Mouse (Mus musculus) layer of hippocampus, postnatal 10 days (tissue): ENCODE results near the gene Pip5k1b. TPM values are rescaled to one million over a fixed set of nuclear protein-coding genes. Genes with fewer than 3 reads are reported as not detected.

Experiments
- DNase-seq, 2 experiments: peaks; one replicate each; pipeline ENCODE4 v3.0.0; 2021; ENCODE audit warnings: low spot score in 2 of 2
- total RNA-seq, 2 experiments: library from RNA; stranded (reverse); gene quantifications; 2 replicates each; pipeline ENCODE4 v1.2.3; 2021

The Pip5k1b gene
- total RNA-seq, 2 experiments from 2014 or later = 21.6 to 21.7 TPM

DNA sequence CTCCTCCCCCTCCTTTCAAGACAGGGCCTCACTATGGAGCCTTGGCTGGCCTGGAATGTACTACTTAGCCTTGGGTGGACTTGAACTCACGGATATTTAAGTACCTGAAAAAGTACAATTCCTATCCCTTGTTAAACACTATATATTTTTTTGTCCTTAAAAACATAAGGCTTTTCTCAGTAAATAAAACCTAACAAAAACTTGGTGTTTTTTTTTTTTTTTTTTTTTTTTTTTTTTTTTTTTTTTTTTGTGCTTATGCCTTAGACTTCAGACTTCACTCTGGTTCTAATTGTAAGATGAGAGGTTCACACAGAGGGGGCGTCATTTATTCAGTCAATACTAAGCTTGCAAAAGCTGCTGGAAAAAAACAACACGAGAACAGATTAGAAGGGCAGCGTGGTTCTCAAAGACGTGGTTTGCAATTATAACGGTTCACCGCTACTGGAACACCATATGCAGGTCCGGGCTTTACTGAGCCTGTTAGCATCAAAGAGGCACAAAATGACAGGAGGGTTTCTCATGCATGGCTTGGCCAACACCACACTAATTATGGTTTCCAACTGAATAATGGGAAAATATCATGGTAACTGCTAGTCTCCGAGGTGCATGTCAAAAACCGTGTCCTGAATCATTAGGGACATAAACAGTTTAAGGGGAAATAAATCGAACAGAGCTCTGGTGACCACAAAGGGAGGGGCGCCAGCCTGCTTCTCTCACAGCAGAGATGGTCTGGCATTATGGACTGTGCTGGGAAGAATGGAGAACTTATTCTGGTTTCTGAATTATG, 242.9 kb downstream of the Pip5k1b start:
- DNase-seq = no peak

DNA sequence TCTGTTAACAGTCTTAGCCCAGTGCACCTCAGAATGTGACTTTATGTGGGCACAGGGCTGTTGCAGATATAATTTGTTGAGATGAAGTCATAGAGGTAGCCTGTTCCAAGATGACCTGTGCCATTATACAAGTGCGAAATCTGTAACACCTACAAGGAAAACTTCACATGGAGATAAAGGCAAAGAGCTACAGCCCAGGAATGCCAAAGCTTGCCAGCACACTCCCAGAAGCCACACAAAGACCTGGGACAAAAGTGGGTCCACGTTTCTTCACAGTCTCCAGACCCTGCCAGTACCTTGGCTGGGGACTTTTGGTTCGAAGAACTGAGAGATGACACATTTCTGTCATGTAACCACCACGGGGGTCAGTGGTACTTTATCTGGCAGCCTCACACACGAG, 243.6 kb downstream of the Pip5k1b start:
- no peak for DNase-seq

DNA sequence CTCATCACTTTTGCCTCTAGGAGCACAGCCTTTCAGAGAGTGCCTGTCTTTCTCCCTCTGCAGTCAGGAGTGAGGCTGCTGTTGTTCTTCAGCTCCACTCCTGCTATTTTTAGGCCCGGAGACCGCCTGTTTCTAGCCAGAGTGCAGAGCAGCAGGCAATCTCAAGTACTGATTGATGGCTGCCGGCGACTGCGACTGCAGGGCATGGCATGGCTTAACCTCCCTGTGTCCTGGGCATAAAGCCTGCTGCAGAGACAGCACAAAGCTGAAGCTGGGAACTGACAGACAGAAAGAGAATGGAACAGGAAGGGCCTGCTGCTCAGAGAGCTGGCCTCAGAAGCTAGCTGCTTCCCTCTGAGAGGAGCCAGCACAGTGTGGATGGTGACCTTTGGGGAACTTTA, 247.4 kb downstream of the Pip5k1b start:
- peak; percentile 43 to 50 for DNase-seq

DNA sequence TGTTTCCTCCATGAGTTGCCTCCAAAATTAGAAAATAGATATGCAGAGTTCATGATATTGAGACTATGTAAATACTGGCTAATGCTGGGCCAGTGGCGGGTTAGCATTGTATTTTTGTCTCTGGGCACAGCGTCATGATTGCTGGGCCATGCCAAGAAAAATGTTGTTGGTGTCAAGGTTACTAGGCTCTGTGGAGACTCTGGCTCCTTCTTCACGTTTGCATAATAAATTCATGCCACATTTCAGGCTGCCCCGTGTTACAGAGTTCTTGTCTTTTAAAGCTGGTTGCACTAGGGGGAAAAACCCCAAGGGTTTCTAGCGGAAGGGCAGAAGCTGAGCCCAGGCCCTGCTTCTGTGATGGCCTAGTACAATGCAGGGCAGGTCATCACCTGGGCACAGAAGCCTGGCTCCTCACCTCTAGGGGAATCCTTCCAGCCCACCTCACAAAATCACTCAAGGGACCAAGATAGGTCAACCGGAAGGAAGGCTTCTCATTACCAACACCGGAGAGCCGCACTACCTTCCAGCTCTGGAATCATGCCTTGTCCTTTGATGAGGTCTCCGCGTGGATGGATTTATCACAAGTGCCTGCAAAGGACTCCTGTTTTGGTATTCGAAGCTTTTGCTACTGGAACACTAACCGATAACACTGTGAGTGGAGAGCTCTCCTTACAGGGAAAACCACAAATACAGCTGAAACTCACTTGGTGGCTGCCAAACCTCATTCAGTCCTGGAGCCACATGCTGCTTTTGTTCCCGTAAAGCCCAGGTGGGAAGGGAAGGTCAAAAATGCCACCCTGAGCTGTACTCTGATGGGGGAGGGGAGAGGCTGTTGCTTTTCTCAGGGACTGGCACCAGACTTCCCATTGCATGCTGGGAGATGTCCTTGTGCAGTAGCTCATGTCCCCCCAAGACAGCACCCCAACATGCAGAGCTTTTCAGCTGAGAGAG, 248.1 kb downstream of the Pip5k1b start:
- DNase-seq = peak in 1 of 2 experiments; percentile 36

DNA sequence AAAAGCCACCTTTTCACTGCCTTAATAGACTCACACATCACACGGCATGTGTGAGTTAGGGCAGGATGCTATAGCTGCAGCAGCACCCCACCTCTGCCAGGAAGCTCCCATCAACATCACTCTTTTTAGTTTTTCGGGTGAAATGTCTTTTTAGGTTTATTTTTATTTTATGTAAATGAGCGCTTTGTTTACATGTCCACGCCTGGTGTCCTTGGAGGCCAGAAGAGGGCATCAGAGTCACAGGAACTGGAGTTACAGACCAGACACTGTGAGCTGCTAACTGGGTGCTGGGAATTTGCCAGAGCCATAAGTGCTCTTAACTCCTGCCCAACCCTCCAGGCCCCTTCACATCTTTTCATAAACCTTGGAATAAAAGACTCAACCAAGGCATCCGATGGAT, 249.3 kb downstream of the Pip5k1b start:
- no peak for DNase-seq

DNA sequence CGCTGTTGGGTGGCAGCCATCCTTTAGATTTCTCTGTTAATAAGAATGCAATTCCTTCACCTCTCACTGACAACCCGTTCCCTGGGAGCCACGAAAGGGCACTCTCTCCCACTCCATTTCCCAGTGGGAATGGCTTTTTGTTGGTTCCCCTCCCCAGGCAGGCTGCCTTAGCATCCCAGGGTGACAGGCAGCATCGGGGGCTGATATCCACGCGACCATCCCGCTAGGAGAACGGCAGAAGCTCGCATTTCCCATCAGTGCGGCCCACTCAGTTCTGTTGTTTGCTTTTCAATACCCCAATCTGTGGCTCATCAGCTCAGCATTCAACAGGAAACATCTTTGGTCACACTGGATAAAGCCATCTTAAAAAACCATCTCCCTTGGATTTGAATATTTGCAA, 253.5 kb downstream of the Pip5k1b start:
- peak; percentile 48 to 51 for DNase-seq

DNA sequence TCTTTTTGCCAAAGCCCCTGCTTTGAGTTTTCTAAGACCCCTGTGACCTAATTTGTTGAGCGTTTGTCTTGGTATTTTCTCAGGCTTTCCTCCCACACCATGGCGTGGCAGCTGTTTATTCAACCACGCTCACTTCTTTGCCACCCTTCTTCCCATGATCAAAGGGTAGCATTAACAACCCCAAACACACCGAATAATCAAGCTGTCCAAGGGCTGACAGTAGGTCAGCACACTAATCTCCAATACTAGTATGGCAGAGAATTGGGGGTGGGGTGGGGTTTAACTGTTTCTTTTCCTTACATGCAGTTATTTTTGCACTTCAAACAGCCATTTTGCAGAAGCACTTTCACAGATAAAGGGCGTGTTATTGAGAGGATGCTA, 253.9 kb downstream of the Pip5k1b start:
- no peak for DNase-seq

DNA sequence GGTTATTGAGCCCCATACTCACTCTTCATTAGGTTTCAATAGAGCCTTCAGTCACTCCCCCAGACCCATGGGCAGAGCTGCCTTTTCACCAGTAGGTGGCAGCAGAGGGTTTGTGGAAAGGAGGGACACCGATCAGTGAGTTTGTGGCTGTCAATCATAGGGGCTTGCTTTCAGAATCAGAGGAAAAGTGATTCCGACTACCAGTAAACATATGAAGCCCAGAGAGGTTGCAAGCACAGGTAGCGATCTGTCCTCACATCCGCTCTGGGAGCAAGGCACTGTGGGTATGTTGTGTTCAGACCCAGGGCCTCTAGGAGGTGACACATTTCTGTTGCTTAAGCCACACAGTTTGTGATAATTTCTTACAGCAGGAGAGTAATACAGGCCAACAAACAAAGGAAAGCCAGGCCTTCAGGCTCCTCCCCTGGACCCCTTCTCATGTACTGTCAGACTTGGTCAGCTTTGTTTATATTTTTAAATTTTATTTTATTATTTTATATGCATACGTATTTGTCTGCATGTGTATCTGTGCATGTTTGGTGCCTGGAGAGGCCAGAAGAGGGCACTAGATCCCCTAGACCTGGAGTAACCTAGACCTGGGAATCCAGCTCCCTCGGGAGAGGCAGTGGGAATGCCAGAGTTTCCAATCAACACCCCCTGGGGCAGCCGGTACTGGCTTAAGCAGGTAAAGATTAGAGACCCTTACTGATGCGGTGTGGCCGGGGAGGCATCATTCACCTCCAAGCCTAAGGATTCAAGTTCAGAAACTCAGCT, 254.5 kb downstream of the Pip5k1b start:
- peak; percentile 83 to 84 for DNase-seq

DNA sequence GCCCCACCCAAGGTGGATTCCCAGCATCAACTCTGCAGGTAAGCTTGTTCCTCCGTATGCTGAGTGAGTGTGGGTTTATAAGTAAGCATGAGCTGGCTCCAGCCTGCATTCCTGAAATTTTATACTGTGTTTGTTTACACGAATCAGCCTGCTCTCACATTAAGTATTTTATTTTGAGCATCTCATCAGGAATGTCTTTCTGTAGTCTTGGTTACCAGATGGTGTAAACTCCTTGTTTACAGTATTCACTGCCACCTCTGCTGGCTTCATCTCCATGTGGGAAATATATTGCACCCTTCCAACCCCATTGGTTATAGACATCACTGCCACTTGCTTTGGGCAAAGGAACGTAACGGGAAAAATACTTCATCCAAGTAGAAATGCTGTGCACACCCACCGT, 262.1 kb downstream of the Pip5k1b start:
- no peak for DNase-seq

DNA sequence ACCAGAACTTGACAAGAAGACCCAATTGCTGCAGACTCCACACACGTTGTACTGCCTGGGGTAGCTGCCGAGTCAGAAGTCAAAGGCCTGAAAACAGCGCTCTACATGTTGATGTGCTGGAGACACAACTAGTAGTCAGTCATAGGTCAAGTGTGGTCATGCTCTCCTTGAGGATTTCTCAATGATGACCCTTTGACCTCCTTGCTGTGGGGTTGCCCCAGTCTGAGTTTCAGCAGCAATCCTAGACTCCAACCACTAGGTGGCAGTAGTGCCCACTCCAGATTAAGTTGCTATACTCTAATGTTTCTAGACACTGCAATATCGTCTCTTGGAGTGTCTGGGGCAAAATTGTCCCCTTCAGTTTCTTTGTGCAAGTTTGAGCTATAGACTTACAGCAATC, 271.5 kb downstream of the Pip5k1b start:
- DNase-seq = peak; percentile 44 to 45

DNA sequence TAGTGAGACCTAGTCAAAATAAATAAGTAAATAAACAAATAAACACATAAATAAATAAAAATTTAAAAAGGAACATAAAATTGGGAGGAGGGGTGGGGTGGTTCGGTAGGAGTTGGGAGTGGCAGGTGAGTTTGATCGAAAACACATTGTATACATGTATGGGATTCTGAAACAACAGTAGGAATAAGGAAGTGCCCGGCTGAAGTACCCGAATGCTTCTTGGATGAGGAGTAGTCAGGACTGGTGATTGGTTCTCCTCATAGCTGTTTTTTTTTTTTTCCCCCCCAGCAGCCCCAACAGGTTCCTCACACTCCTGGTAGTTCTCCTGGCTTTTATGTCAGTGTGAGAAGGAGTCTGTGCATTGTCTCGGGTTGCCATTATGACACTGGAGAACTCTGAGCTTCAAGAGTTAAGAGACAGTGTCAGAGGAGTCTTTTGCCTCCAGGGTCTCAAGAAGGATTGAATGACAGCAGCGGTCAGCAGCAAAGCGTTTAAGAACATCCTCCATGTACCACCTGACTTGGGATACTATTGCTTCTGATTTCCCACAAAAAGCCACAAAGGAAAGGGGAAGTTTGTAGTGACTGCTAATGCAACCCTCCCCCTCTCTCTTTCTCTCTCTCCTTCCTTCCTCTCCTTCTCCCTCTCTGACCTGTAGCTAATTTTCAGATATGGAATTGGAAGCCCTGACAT, 274.2 kb downstream of the Pip5k1b start:
- DNase-seq = no peak

DNA sequence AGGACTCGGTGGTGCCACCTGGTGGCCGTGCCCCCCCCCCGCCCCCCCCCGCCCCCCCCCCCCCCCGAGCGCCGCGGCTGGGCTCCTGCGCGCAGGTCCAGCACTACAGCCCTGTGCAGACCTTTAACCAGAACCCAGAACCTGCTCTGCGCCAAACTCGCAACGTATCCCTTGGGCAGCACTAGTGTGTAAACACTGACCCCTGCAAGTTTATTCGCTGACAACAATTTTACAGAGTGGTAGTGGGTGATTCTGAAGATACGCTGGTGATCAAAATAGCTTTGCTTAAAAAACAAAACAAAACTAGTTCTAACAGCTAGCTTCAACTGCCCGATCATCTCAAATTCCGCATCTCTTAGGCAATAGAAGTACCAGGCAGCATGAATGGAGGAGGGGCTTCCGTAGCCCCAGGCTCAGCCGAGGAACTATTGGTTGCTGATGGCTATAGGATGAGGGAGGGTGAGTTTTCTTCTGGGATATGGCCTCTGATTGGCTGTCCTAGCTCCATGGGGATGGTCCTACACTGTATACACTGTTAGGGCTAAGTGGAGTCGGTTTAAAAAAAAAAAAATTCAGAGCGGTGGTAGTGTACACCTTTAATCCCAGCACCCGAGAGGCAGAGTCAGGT, 275.0 kb downstream of the Pip5k1b start, which contains the start of gene Fxn:
Fxn (minus strand) TSS at position 5 of the 628 bp plus-strand sequence.
- DNase-seq = no peak

DNA sequence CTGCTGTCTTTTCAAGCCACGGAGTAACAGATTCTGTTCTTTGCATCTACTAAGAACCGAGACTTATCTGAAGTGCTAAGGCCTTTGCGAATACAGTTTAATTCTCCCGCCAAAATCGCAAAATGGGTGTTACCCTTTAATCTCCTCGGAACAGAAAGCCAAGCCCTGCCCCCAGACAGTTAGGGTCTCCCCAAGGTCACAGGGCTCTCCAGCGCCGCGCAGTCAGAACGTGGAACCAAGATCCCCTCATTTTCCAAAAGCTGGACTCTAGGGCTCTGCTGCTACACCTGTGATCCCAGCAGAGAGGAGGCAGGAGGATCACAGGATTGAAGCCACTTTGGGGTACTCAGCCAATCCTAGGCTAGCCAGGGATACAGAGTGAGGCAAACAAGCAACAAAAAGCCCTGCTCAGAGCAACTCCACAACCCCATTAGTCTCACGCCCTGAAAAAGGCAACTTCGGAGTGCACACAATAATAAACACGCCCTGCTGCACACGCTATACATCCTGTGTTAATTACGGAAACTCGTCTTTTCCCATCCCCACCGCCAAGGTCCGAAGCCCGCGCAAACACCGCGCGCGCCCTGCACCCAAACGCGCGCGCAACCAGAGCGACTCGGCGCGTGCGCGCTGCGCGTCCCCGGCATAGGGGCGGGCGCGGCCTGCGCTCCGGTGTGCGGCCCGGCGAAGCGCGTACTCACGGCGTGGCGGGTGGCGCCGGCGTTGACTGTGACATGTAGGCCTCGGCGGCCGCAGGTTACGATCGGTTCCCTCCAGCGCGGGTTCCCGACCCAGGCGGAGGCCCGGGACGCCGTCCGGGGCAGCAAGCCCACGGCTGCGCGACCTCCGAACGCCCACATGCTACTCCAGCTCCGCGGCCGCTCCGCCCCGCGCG, 275.7 kb downstream of the Pip5k1b start:
- peak; percentile 75 to 84 for DNase-seq

DNA sequence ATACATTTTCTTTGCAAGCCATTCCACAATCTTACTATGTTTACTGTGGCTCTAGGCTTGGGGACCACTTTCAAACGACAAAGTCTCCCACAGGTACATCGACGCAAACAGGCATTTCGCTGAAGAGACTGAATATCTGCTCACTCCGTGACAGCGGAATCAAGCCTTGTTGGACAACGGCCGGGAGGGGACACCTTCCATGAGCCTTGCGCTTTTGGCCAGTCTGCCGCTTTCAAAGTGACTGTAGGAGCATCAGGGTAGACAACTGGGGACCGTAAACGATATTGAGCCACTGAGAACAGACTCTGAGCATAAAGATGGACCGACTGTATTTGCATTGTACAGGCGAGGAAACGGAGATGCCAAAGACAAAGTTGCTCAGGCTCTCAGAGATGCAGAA, 276.8 kb downstream of the Pip5k1b start:
- DNase-seq = no peak

DNA sequence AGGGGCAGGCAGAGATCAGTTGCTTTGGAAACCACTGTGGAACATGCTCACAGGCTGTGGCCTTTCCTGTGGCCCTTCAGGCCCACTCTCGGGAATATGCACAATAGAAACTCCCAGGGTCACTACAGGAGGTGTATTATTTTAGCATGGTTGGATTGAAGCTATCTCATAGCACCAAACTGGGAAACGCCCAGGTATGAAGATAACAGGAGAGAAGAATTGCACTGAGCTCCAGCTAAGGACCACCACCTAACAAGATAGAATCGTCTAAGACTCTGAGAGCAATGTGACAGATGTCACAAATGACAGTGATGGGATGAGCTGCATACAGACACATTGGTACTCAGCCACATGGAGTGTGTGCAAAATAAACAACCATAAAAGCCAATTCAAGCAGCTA, 281.4 kb downstream of the Pip5k1b start:
- no peak for DNase-seq

DNA sequence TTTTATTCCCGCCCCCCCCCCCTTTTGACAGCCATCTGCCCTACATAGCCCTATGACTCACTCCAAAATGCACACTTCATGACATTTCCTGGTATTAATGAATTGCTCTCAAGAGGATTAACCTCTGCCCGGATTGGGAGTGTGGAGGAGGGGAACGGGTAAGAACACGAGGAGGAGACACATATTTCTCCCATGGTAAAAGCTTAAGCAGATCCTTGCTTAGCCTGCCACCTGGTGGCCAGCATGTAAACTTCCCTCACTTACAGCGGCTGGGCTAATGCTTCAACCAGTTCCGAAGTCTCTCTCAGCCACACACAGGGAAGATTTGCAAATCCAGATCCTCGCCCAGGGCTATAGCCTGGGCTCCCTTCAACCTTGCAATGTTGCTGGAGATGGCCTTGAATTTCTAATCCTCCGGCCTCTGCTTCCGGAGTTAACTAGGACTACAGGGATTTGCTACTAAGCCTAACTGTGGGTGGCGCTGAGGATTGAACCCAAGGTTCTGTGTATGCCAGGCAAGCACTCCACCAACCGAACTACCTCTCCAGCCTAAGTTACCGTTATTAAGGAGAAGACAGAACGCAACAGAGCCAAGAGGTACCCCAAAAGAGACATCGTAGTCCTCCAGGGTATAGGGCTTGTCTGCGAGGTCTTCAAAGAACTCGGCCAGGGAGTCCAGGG, 283.8 kb downstream of the Pip5k1b start:
- peak; percentile 91 to 92 for DNase-seq

DNA sequence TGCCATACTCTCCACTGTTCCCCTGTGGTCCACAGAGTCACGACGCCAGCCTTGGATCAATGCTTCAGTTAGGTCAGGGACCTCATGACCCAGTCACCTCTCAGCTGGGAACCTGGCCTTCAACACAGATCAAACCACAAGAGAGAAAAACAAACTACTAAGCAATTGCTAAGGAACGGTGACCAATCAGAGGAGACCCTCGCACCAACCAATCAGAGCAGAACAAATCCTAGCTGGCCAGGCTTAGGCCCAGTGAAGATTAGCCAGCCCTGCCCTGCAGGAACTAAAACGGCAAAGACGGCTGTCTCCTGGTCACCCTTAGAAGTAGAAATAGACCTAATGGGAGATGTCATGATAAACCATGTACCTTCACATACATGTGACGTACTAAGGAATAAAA, 284.3 kb downstream of the Pip5k1b start:
- DNase-seq = peak in 1 of 2 experiments; percentile 39

DNA sequence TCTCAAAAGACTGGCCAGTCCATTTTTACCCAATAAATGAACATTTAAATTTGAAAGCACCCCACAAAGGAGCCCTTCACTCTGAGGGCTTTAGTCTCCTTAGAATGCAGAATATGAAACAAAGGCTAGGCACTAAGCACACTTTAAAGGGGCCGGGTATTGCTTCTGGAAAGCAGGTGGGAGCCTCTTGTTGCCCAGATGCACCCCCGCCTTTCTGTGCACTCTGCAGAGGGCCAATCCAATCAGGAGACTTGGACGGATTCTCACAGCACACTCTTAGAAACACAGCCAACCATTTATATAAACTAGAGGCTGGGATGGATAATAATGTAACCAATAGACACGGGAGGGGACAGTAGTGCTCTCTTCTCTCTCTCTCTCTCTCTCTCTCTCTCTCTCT, 287.1 kb downstream of the Pip5k1b start:
- peak in 1 of 2 experiments; percentile 27 for DNase-seq
